Mouse (Mus musculus) cerebellum, postnatal 25 days (tissue): ENCODE data around the gene Cda.
A peak's percentile ranks its signal among the peaks of the same experiment; 100 is the strongest.
"Not testable (repeated sequence)": the region's sequence is repeated elsewhere in the genome, so short reads cannot be mapped to it uniquely, and the experiment has no call there.

ENCODE experiments used
- DNase-seq, 2 experiments: peaks; one replicate each; pipeline ENCODE4 v3.0.0; 2021; ENCODE audit warnings: mixed read lengths in 2 of 2

Cda gene

DNA sequence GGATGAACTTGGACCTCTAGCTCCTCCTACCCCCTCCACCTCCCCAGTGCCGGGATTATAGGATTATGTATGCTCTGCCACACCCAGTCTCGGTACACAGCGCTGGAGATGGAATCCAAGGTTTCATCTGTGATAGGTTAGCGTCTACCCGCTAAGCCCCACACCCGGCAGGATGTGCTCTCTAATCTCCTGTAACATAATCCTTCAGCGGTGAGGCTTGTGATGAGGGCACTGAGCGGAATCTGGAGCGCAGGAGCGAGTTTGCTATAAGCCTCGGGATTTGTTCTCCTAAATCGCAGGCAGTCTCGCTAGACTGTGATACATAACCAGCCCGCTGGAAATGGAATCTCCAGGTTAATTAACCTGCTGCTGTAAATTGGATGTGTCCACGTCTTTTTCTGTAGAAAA is 37.5 kb downstream of the Cda start:
- peak in 1 of 2 experiments; percentile 15 for DNase-seq

DNA sequence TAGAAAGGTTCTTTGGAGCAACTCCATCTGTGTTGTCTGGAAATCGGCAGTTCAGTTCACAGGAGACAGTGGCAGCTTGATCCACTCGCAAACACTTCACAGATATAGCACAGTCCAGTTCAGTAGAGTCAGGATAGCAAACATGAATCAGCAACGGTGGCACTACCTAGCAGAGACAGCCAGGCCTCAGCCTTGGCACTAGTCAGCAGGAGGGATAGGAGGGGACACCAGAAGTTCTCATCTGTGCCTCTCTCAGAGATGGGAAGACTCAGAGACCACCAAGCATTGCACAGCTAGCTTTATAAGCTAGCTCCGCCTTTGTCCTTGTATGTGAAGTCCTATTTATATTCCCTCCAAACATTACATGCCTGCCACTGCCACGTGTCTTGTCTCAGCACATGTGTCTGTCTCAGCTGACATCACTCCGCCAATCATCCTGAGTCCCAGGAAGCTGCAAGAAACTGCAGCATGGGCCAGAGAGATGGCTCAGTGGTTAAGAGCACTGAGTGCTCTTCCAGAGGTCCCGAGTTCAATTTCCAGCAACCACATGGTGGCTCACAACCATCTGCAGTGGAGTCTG is 39.8 kb downstream of the Cda start:
- DNase-seq: no peak

DNA sequence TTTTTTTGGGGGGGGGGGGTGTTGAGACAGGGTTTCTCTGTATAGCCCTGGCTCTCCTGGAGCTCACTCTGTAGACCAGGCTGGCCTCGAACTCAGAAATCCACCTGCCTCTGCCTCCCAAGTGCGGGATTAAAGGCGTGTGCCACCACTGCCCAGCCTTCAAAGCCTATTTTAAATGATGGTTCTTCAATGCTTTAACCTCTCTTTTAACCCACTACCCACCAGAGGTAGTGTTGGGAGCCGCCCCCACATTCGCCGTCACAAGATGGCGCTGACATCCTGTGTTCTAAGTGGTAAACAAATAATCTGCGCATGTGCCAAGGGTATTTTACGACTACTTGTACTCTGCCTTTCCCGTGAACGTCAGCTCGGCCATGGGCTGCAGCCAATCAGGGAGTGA is 40.6 kb downstream of the Cda start:
- not testable (repeated sequence) for DNase-seq

DNA sequence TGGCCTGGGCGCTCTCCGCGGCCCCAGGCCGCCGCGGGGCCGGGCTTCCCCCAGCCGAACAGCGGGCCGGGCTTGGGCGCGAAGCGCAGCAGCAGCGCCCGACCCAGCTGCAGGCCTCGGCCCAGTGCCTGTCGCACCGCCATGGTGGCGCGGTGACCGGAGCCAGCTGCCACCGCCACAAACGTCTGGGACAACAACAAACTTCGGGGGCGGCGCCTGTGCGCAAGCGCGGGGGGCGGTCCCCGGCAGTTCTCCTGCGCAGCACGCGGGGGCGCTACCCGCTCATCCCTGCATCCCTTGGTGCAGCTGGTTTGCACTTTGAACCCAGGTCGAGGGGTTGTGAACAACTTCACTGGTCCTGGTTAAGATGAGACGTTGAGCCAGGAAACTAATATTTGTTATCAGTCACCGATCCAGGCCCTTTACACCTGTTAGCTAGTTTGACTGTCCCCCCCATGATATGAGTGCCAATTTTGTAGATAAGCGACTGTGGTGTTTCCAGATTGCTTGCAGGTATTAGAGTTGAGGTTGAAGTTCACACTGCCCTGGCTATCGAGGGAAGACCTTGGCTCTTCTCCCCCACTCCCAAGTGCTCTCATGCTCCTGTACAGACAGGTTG is 41.6 kb downstream of the Cda start, which contains the start of gene Pink1:
TSS of gene Pink1 (minus strand) at position 231 of the 619 bp plus-strand sequence.
- DNase-seq: peak; percentile 94 to 95

DNA sequence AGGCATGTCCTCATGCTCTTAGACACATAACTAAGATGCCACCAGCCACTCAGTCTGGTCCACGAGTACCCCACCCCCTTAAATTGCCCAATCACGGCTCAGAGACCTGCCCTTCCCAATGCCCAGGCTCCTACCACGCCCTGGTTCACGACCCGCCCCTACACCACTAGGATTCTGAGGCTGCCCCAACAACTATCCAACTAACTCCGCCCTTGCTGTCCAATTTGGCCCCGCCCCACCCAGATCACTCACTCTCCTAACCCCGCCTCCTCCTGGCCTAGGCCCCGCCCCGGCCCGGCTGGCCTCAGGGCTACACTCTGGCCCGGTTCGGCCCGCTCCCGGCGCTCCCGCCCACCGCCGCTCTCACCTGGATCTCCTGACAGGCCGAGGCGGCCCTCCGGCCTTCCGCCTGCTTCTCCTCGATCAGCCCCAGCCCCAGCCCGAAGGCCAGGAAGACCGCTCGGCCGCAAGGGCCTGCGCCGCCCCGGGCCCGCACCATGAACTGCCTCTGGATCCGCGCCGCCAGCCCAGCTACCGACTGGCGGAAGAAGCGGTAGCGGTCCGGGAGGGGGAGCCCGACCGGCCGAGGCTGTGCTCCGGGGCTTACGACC is 42.2 kb downstream of the Cda start:
- DNase-seq: peak; percentile 95 to 97

DNA sequence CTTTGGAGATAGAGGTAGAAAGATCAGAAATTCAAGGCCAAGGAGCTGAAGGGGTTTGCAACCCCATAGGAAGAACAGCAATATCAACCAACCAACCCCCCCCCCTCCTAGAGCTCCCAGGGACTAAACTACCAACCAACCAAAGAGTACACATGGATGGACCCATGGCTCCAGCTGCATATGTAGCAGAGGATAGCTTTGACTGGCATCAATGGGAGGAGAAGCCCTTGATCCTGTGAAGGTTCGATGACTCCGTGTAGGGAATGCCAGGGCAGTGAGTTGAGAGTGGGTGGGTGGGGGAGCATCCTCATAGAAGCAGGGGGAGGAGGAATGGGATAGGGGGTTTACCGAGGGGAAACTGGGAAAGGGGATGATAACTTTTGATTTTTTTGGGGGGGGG is 43.3 kb downstream of the Cda start:
- DNase-seq: no peak

DNA sequence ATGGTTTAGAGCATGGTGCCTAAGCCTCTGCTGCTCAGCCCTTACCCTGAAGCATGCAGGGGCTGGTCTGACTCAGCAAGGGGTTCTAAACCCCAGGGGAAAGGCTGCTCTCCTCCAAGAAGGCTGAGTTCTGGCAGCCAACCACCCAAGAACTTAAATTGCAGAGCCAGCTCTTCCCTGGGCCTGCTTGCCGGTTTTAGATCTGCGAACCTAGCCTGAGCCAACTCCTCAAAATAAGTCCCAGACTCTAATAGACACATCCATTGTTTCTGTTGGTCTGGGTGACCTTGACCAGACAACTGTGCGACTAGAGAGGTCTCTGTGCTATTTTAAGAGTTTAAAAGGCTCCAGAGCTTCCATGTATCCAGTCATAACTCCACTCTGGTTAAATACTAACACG is 44.0 kb downstream of the Cda start:
- DNase-seq: no peak

DNA sequence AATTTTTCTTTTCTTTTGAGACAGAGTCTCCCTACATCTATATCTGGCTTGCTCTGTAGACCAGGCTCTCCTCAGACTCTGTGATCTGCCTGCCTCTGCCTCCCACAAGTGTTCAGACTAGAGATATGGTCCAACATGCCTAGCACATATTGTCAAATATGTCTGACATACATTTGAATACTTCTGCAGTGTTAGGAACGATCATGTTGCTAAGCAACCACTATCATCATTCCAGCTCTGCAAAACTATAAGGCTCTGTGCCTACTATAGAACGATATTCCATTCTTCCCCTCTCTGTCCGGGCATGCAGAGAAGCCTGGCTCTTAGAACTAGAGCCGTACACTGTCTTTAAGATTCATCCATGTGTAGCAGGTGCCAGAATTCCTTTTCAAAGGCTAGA is 45.1 kb downstream of the Cda start:
- no peak for DNase-seq

DNA sequence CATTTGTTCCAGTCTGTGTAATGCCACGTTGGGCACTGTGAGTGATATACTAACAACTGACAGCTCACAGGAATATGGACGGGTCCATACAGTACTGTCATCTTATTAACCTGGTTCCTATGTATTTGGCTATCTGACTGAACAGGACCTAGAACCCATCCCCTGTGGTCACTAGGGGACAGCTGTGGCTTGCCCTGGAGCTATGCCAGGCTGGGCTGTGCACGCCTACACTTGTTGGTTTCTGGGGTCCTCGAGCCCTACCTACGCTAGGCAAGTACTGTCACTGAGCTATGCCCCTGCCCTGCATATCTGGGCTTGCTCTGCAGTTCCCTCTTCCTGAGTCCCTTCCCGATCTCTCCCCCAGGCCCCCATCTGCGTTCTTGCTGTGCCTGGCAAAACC is 46.3 kb downstream of the Cda start:
- DNase-seq: no peak

DNA sequence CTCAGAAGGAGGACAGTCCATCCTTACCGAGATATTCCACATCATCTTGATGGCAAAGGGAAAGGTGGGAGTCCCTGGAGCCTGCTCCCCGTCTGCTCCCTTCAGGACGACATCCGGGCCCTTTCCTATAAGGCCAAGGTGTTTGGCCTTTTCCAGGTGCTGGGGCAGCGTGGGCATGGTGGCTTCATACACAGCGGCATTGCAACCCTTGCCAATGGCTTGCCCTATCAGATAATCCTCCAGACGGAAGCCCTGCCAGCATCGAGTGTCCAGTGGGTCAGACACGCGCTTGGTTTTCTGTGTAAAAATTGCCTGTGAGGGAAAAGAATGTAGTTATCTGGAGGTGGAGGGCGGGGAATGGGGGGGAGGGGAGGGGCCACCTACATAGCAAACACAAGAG is 47.1 kb downstream of the Cda start:
- no peak for DNase-seq

DNA sequence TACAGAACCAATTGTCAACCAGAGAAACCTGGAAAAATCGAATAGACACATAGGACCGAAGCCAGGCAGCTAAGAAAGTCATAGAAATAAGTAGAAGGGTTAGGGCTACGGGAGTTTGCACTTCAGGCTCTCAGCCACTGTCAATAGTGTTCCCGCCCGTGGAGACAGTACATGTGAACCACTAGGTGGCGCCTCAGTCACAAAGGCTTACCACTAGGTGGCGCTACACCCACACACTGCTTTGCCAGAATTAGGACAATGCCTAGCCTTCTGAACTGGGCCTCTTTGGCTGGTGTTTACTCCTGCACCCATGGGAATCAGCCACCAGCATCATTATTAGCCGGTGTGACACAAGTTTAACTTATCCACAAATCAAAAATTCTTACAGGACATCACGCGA is 48.3 kb downstream of the Cda start:
- peak; percentile 88 to 90 for DNase-seq

DNA sequence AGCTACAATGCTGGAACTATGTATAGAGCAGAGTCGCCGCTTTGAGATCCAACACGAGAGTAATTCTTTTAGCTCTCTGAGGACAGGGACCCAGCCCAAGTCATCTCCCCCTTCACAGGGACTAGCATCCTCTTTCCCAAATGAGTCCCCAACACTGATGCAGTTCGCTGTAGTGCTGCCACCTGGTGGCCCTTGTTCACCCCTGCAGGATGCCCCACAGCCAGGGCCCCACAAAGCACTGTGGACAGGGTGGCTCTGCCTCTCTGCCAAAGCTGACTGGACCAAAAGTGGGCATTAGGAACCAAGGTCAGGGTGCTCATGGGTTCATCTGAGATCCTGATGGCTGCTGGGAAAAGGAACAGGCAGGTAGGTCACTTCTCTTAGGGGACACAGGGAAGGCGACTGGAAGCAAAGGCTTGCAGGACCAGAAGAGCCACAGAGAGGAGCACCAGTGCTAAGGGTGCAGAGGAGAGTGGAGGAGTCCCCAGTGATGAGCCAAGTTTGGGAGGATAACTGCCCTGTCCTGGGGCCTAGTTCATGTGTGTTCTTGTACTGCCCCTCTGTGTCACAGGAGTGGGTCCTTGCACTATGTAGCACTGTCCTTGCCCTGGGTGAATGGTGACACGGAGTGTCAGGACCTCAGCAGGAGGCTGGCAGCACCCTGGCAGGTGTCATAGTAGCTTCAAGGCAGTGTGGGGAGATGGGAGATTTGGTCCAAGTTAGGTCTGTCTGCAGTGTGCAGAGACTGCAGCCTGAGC is 49.1 kb downstream of the Cda start:
- DNase-seq: peak; percentile 71 to 82

DNA sequence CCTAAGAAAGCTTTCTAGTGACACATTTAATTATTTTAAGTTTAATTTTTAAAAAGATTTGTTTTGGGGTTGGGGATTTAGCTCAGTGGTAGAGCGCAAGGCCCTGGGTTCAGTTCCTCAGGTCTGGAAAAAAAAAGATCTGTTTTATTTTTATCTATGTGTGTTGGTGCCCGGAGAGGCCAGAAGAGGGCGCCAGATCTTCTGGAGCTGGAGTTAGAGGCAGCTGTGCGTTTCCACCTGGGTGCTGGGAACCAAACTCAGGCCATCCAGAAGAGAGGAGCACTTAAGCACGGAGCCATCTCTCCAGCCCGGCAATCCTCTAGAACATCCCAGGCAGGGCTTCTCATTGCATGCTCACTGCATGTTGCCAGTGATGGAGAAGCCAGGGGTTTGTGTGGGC is 51.4 kb downstream of the Cda start:
- DNase-seq: peak in 1 of 2 experiments; percentile 31

DNA sequence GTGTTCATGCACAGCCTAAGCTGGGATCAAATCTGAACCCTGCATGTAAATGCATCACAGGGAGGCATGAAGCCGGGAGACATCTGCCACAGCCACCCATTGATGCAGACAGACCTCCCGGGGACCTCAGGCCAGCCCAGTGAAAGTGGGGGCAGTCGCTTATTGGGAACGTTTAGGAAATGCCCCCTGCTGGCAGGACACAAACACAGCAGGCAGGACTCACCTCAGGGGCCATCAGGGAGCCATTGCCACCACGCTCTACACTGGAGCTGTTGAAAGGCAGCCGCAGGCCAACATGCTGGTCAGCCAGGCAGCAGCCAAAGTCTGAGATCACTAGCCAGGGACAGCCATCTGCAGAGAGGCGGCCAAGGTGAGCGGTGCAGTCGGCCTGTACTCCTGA is 52.0 kb downstream of the Cda start:
- DNase-seq: peak in 1 of 2 experiments; percentile 43

DNA sequence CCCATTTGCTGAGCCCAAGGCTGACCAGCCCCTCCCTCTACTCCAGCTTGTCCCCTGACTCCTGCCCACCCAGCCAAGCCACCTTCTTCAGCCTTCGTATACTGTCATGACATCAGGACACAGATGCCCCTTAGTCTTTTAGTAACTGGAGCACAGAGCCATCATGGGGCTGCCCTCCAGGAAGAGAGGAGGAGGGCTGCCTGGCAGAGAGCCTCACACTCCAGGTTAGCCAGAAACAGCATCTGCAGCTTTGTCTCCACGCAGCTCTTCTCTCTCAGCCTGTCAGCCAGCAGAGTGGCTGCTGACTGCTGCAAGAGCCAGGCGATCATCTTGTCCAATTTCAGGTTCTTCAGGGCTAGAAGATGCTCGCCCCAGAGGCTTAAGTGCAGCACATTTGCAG is 54.0 kb downstream of the Cda start:
- no peak for DNase-seq

DNA sequence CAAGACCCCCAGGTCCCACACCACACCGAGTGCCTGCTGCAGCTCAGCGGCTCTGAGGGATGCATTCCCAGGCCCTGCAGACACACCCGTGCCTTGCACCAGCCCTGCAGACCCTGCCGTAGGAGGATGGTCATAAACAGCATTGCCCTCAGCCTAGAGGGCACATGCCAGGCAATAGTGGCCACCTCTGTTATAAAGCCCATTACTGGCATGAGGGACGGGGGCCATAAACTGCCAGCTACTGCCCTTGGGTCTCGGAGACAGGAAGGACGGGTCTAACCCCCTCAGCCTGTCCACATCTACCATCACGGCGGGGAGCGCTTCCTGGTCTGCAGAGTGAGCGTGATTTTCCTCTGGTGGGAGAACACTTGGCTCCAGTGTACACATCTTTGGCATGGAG is 54.8 kb downstream of the Cda start:
- DNase-seq: no peak

DNA sequence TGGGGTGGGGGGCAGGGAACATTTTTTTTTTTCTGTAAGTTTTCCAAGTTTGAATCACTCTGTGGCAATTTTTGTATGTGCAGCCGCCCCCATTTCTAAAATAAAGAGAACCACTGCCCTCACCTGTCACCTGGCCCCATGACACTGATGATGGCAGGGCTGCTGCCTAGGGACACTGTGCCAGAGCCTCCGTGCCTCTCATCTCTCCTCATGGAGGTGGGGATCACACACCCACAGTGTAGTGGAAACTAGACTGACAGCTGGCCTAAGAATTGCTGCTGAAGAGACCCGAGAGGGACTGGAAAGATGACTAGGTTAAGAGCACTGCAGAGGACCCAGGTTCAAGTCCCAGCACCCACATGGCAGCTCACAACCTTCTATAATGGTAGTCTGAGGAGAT is 55.7 kb downstream of the Cda start:
- no peak for DNase-seq

DNA sequence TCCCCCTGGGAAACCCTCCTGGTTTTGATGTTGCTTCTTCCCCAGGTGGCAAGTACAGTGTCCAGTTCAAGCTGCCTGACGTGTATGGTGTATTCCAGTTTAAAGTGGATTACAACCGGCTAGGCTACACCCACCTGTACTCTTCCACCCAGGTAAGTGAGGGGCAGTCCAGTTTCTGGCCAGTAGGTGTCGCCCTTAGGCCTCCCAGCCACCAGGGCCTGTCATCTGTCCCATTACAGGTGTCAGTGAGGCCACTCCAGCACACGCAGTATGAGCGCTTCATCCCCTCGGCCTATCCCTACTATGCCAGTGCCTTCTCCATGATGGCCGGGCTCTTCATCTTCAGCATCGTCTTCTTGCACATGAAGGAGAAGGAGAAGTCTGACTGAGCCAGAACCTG is 56.2 kb downstream of the Cda start:
- peak; percentile 76 to 81 for DNase-seq

DNA sequence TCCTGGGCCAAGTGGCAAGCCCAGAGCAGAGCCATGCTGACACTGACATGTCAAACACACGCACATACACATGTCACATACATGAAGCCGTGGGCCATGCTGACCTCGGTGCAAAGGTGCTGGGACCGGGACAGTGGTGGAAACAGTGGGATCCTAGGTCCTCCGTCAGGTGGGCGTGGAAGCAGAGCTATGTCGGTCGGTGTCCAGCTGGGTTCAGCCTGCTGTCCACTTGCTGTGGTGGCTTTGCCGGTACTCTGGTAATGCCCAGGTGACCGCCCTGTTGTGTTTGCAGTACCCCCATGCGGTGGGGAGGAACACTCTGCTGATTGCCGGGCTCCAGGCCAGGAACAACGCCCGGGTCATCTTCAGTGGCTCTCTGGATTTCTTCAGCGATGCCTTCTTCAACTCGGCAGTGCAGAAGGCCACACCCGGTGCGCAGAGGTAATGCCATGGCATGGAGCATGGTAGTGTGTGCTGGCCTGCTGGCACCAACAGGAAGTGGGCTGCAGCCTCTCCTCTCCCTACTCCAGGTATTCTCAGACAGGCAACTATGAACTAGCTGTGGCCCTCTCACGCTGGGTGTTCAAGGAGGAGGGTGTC is 57.4 kb downstream of the Cda start:
- peak in 1 of 2 experiments; percentile 21 for DNase-seq

DNA sequence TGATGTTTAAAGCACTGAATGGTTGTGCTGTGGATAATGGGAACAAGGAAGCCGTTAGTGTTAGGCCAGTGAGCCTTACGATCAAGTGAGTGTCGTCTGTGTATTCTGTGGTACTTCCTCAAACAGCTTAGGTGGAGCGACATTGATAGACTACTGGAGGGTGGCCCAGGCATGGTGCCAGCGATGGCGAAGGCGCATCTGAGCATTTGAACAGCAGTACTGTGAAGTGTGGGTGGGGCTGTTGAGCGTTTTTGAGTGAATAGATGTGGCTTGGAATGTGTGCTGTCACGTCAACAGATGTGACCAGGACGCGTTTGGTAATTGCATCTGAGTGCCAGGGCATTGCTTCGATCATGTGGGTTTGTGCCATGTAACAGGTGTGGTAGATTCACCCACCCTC is 60.1 kb downstream of the Cda start:
- DNase-seq: no peak

DNA sequence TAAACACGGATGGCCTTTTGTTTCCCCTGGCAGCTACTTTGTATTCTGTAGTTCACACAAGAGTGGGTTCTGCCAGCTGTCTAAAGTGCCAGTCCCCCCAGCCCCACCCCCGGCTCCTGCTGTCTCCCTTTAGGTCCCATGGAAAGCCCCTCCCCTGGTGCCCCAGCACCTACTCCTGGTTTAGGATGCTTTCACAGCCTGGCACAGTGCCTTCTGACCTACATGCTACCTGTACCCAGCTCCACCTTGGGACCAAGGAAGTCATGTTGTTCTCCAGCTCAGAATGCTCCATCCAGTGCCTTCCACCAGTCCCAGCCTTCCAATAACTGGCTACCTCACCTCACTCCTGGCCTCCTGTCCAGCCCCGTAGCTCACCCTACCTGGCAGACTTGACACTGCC is 60.8 kb downstream of the Cda start:
- peak in 1 of 2 experiments; percentile 29 for DNase-seq

DNA sequence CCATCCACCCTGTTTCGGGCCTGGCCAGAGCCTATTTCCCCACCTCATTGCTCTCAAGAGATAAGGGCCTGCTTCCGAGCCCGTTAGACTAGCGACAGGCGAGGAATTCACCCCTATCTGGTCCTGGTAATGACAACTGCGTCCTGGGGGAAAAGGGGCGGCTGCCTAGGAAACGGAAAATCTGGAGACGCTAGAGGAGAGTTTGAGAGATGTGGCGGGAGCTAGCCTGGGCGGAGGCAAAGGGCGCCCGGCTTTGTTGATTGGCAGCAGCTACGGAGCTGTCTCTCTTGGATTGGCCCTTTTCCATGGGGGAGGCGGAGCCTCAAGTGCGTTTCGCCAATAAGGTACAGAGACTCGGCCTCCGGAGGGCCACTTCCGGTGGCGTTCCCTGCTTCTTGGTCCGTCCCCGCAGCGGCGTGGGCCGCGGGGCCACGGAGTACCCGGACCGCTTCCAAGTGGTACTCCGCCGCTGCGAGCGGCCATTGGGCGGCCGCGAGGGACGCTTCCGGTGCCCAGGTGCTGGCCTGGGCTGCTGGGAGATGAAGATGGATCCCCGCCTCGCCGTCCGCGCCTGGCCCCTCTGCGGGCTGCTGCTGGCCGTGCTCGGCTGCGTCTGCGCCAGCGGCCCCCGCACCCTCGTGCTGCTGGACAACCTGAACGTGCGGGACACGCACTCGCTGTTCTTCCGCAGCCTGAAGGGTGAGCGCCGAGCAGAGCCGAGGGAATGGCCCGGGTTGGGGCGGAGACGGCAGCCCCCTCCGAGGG is 63.3 kb downstream of the Cda start, which contains the start of gene Ddost:
TSS of gene Ddost (plus strand) at position 391 of the 765 bp plus-strand sequence.
- DNase-seq: peak; percentile 97 to 99
